Mouse (Mus musculus) forebrain, embryonic 10.5 days (tissue): Measurements from ENCODE around the gene Actrt2. TPM values are rescaled to one million over a fixed set of nuclear protein-coding genes. Genes with fewer than 3 reads are reported as not detected.
A peak's percentile ranks its signal among the peaks of the same experiment; 100 is the strongest.

ENCODE experiments used
- DNase-seq: peaks from one replicate; pipeline ENCODE4 v3.0.0-alpha.2; 2017; ENCODE audit warnings: low spot score; ENCODE audit errors: extremely low spot score
- H3K27ac ChIP-seq: fragments of 300-500 bp; sonication (generic); 2 replicates; pipeline ENCODE4 v1.5.1; 2016; ENCODE audit warnings: mild to moderate bottlenecking
- H3K27me3 ChIP-seq: fragments of 300-500 bp; sonication (generic); 2 replicates; pipeline ENCODE4 v1.6.1; 2016; ENCODE audit warnings: mild to moderate bottlenecking; ENCODE audit not compliant: poor library complexity, severe bottlenecking
- H3K36me3 ChIP-seq: fragments of 300-500 bp; sonication (generic); replicated peaks from 2 replicates; pipeline ENCODE4 v1.6.1; 2016; ENCODE audit warnings: mild to moderate bottlenecking, moderate library complexity
- H3K4me1 ChIP-seq: fragments of 300-500 bp; sonication (generic); 2 replicates; pipeline ENCODE4 v1.6.1; 2016
- H3K4me3 ChIP-seq: fragments of 300-500 bp; sonication (generic); 2 replicates; pipeline ENCODE4 v1.5.1; 2016; ENCODE audit warnings: mild to moderate bottlenecking, moderate library complexity
- H3K9me3 ChIP-seq: fragments of 300-500 bp; sonication (generic); 2 replicates; pipeline ENCODE4 v1.6.1; 2016; ENCODE audit warnings: mild to moderate bottlenecking, moderate library complexity
- WGBS: fragments of 180-500 bp; shearing (Covaris S2); methylation state at CpG from one replicate; pipeline ENCODE4 v1.1.7; 2016; 5-methylcytosine and 5-hydroxymethylcytosine counted together
- polyA plus RNA-seq: library from polyadenylated mRNA; unstranded; fragments of >200 nt; fragmentation: Nextera tagmentation; extraction: Ambion mirVana; gene quantifications from 2 replicates; pipeline ENCODE4 v1.2.1, GENCODE M21; 2016

The Actrt2 gene
- not detected in 2 replicates for polyA plus RNA-seq

GRCm38 (mm10) chr4:154667767-154668166 lies at the start of gene Actrt2:
TSS of gene Actrt2 (minus strand) at chr4:154667867.
- Histone ChIP-seq H3K9me3 (no peaks in the 10 kb centered on the region), H3K4me3 (no peak within 1 kb of the TSS), H3K27ac (no peak within 1 kb of the TSS), H3K36me3 (no peaks in the 10 kb centered on the region), H3K27me3 (peaks cover 65% of the 10 kb centered on the region), H3K4me1 (peaks cover 13% of the 10 kb centered on the region)
- 84% methylated on average over 2 of the region's 2 CpGs for WGBS
- no peak for DNase-seq

GRCm38 (mm10) chr4:154709391-154710107 lies 41.9 kb upstream of the Actrt2 start:
- Histone ChIP-seq H3K27ac (peak overlapping the region; percentile 51; the same call in 1 of the 2 replicates), H3K9me3 (no peaks in the 10 kb centered on the region), H3K36me3 (no peaks in the 10 kb centered on the region), H3K4me3 (no peak overlapping the region), H3K27me3 (0 out of 2 replicates have a peak, but pooled peaks cover 19% of the 10 kb centered on the region), H3K4me1 (peaks cover 24% of the 10 kb centered on the region)
- 73% methylated on average over 21 of the region's 21 CpGs for WGBS
- DNase-seq, result no peak

- Histone ChIP-seq H3K4me3 (no peak overlapping the region), H3K36me3 (no peaks in the 10 kb centered on the region), H3K4me1 (peaks cover 27% of the 10 kb centered on the region), H3K27ac (peak overlapping the region; percentile 32; the same call in 1 of the 2 replicates), H3K27me3 (0 out of 2 replicates have a peak, but pooled peaks cover 23% of the 10 kb centered on the region), H3K9me3 (no peaks in the 10 kb centered on the region)
- WGBS, result 72% methylated on average over 2 of the region's 2 CpGs
- DNase-seq, result no peak
Observed at GRCm38 (mm10) chr4:154708811-154709210, 41.1 kb upstream of the Actrt2 start.

- Histone ChIP-seq H3K27me3 (0 out of 2 replicates have a peak, but pooled peaks cover 23% of the 10 kb centered on the region), H3K27ac (peak overlapping the region; percentile 32; the same call in 1 of the 2 replicates), H3K4me3 (no peak overlapping the region), H3K4me1 (peaks cover 27% of the 10 kb centered on the region), H3K36me3 (no peaks in the 10 kb centered on the region), H3K9me3 (no peaks in the 10 kb centered on the region)
- WGBS, result 77% methylated on average over 11 of the region's 11 CpGs
- DNase-seq, result no peak
Observed at GRCm38 (mm10) chr4:154708223-154708622, 40.6 kb upstream of the Actrt2 start.

GRCm38 (mm10) chr4:154707521-154707920 lies 39.9 kb upstream of the Actrt2 start:
- 86% methylated on average over 4 of the region's 4 CpGs for WGBS
- Histone ChIP-seq H3K4me1 (peaks cover 27% of the 10 kb centered on the region), H3K27ac (no peak overlapping the region)

GRCm38 (mm10) chr4:154706442-154706841 lies 38.8 kb upstream of the Actrt2 start:
- H3K36me3 ChIP-seq, result no peaks in the 10 kb centered on the region
- DNase-seq, result no peak
- H3K9me3 ChIP-seq, result no peaks in the 10 kb centered on the region
- WGBS, result 80% methylated on average over 1 of the region's 1 CpGs
- H3K27me3 ChIP-seq, result 0 out of 2 replicates have a peak, but pooled peaks cover 15% of the 10 kb centered on the region
- no peak overlapping the region for H3K4me3 ChIP-seq
- H3K4me1 ChIP-seq, result peaks cover 31% of the 10 kb centered on the region
- no peak overlapping the region for H3K27ac ChIP-seq

More at GRCm38 (mm10) chr4:154707521-154707920, 39.9 kb upstream of the Actrt2 start:
- Histone ChIP-seq H3K4me3 (no peak overlapping the region), H3K9me3 (no peaks in the 10 kb centered on the region), H3K36me3 (no peaks in the 10 kb centered on the region), H3K27me3 (0 out of 2 replicates have a peak, but pooled peaks cover 21% of the 10 kb centered on the region)
- no peak for DNase-seq

GRCm38 (mm10) chr4:154705681-154706080 lies 38.0 kb upstream of the Actrt2 start:
- 88% methylated on average over 4 of the region's 4 CpGs for WGBS
- Histone ChIP-seq H3K27ac (no peak overlapping the region), H3K27me3 (0 out of 2 replicates have a peak, but pooled peaks cover 15% of the 10 kb centered on the region), H3K9me3 (no peaks in the 10 kb centered on the region), H3K4me3 (no peak overlapping the region), H3K4me1 (peaks cover 31% of the 10 kb centered on the region), H3K36me3 (no peaks in the 10 kb centered on the region)
- no peak for DNase-seq

- H3K9me3 ChIP-seq, result no peaks in the 10 kb centered on the region
- peaks cover 31% of the 10 kb centered on the region for H3K4me1 ChIP-seq
- no peak overlapping the region for H3K4me3 ChIP-seq
- no peak for DNase-seq
- 0 out of 2 replicates have a peak, but pooled peaks cover 15% of the 10 kb centered on the region for H3K27me3 ChIP-seq
- no peak overlapping the region for H3K27ac ChIP-seq
- WGBS, result 92% methylated on average over 6 of the region's 6 CpGs
- no peaks in the 10 kb centered on the region for H3K36me3 ChIP-seq
Observed at GRCm38 (mm10) chr4:154705056-154705455, 37.4 kb upstream of the Actrt2 start.

GRCm38 (mm10) chr4:154704591-154704990 lies 36.9 kb upstream of the Actrt2 start:
- H3K4me3 ChIP-seq, result no peak overlapping the region
- no peak for DNase-seq
- H3K27me3 ChIP-seq, result 0 out of 2 replicates have a peak, but pooled peaks cover 15% of the 10 kb centered on the region
- no peak overlapping the region for H3K27ac ChIP-seq
- H3K4me1 ChIP-seq, result peaks cover 28% of the 10 kb centered on the region
- H3K9me3 ChIP-seq, result no peaks in the 10 kb centered on the region
- 90% methylated on average over 7 of the region's 7 CpGs for WGBS
- H3K36me3 ChIP-seq, result no peaks in the 10 kb centered on the region

- 83% methylated on average over 7 of the region's 7 CpGs for WGBS
Observed at GRCm38 (mm10) chr4:154703426-154704070, 35.9 kb upstream of the Actrt2 start.

GRCm38 (mm10) chr4:154702931-154703330 lies 35.3 kb upstream of the Actrt2 start:
- 89% methylated on average over 7 of the region's 7 CpGs for WGBS
- DNase-seq, result no peak
- 0 out of 2 replicates have a peak, but pooled peaks cover 15% of the 10 kb centered on the region for H3K27me3 ChIP-seq
- no peak overlapping the region for H3K4me3 ChIP-seq
- H3K27ac ChIP-seq, result no peak overlapping the region
- no peaks in the 10 kb centered on the region for H3K36me3 ChIP-seq
- peaks cover 13% of the 10 kb centered on the region for H3K4me1 ChIP-seq
- H3K9me3 ChIP-seq, result no peaks in the 10 kb centered on the region

More at GRCm38 (mm10) chr4:154703426-154704070, 35.9 kb upstream of the Actrt2 start:
- H3K4me3 ChIP-seq, result no peak overlapping the region
- H3K4me1 ChIP-seq, result peaks cover 18% of the 10 kb centered on the region
- no peaks in the 10 kb centered on the region for H3K36me3 ChIP-seq
- no peaks in the 10 kb centered on the region for H3K9me3 ChIP-seq
- no peak overlapping the region for H3K27ac ChIP-seq
- 0 out of 2 replicates have a peak, but pooled peaks cover 15% of the 10 kb centered on the region for H3K27me3 ChIP-seq
- DNase-seq, result no peak

- DNase-seq, result no peak
- H3K27ac ChIP-seq, result no peak overlapping the region
- 0 out of 2 replicates have a peak, but pooled peaks cover 11% of the 10 kb centered on the region for H3K27me3 ChIP-seq
- no peak overlapping the region for H3K4me3 ChIP-seq
- peaks cover 16% of the 10 kb centered on the region; the same call in 1 of the 2 replicates for H3K4me1 ChIP-seq
- H3K9me3 ChIP-seq, result no peaks in the 10 kb centered on the region
- 70% methylated on average over 6 of the region's 6 CpGs for WGBS
- H3K36me3 ChIP-seq, result no peaks in the 10 kb centered on the region
Observed at GRCm38 (mm10) chr4:154702186-154702585, 34.5 kb upstream of the Actrt2 start.
